Mouse (Mus musculus) embryonic facial prominence, embryonic 13.5 days (tissue): ENCODE measurements around the gene Col8a2. TPM values are rescaled to one million over a fixed set of nuclear protein-coding genes. Genes with fewer than 3 reads are reported as not detected.

Source experiments
- ATAC-seq: fragments of 200-750 bp; cut with Nextera tagmentation; 2 replicates; pipeline ENCODE4 v1.8.0; 2017; ENCODE audit warnings: low read depth; ENCODE audit not compliant: insufficient number of reproducible peaks, insufficient read depth, low FRiP score, low TSS enrichment
- H3K27ac ChIP-seq: fragments of 300-500 bp; sonication (generic); 2 replicates; pipeline ENCODE4 v1.5.1; 2015; ENCODE audit warnings: moderate library complexity, mild to moderate bottlenecking, inconsistent platforms
- H3K27me3 ChIP-seq: fragments of 300-500 bp; sonication (generic); 2 replicates; pipeline ENCODE4 v1.6.1; 2015; ENCODE audit warnings: mild to moderate bottlenecking, inconsistent platforms
- H3K36me3 ChIP-seq: fragments of 300-500 bp; sonication (generic); 2 replicates; pipeline ENCODE4 v1.6.1; 2015; ENCODE audit warnings: mild to moderate bottlenecking, inconsistent platforms
- H3K4me1 ChIP-seq: fragments of 300-500 bp; sonication (generic); 2 replicates; pipeline ENCODE4 v1.6.1; 2015; ENCODE audit warnings: inconsistent platforms
- H3K4me2 ChIP-seq: fragments of 300-500 bp; sonication (generic); 2 replicates; pipeline ENCODE4 v1.6.1; 2015; ENCODE audit warnings: moderate library complexity, mild to moderate bottlenecking, inconsistent platforms
- H3K4me3 ChIP-seq: fragments of 300-500 bp; sonication (generic); 2 replicates; pipeline ENCODE4 v1.5.1; 2015; ENCODE audit warnings: mild to moderate bottlenecking, inconsistent platforms
- H3K9ac ChIP-seq: fragments of 300-500 bp; sonication (generic); 2 replicates; pipeline ENCODE4 v1.6.1; 2015; ENCODE audit warnings: mild to moderate bottlenecking, inconsistent platforms
- H3K9me3 ChIP-seq: fragments of 300-500 bp; sonication (generic); 2 replicates; pipeline ENCODE4 v1.6.1; 2016; ENCODE audit warnings: inconsistent platforms
- WGBS: fragments of 180-500 bp; shearing (Covaris S2); methylation state at CpG from one replicate; pipeline ENCODE4 v1.1.7; 2015; ENCODE audit warnings: mixed read lengths; 5-methylcytosine and 5-hydroxymethylcytosine counted together
- polyA plus RNA-seq: library from polyadenylated mRNA; unstranded; fragments of >200 nt; fragmentation: Nextera tagmentation; extraction: Ambion mirVana; gene quantifications from 2 replicates; pipeline ENCODE4 v1.2.1, GENCODE M21; 2015

Gene Col8a2
- polyA plus RNA-seq, 1 experiment from 2014 or later, result 33.9 TPM

DNA sequence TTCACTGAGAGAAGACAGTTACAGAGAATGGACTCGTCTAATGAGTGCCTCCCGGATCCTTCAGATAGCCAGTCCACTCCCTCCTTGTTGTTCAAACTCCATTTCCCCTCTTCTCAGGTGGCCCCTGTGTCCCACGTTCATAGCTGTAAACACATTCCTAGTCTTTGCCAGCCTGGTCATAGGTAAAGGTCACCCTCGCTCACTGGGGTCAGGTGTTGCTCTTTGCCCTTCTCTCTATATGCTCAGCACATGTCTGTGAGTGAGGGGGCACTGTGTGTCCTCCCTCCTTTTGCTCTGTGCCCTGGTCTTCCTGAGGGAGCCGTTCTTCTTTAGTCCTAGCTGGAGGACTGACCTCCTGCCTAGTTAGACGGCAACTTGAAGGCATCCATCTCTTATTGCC lies 33.2 kb downstream of the Col8a2 start:
- H3K36me3 ChIP-seq, result peaks cover 37% of the 10 kb centered on the region
- peaks cover 42% of the 10 kb centered on the region for H3K4me1 ChIP-seq
- H3K4me2 ChIP-seq, result peak overlapping the region; percentile 85; the same call in 1 of the 2 replicates
- H3K9ac ChIP-seq, result no peak overlapping the region
- peaks cover 12% of the 10 kb centered on the region for H3K27me3 ChIP-seq
- H3K4me3 ChIP-seq, result no peak overlapping the region
- H3K27ac ChIP-seq, result no peak overlapping the region
- no peak for ATAC-seq
- no peaks in the 10 kb centered on the region for H3K9me3 ChIP-seq
- 91% methylated on average over 6 of the region's 6 CpGs for WGBS

DNA sequence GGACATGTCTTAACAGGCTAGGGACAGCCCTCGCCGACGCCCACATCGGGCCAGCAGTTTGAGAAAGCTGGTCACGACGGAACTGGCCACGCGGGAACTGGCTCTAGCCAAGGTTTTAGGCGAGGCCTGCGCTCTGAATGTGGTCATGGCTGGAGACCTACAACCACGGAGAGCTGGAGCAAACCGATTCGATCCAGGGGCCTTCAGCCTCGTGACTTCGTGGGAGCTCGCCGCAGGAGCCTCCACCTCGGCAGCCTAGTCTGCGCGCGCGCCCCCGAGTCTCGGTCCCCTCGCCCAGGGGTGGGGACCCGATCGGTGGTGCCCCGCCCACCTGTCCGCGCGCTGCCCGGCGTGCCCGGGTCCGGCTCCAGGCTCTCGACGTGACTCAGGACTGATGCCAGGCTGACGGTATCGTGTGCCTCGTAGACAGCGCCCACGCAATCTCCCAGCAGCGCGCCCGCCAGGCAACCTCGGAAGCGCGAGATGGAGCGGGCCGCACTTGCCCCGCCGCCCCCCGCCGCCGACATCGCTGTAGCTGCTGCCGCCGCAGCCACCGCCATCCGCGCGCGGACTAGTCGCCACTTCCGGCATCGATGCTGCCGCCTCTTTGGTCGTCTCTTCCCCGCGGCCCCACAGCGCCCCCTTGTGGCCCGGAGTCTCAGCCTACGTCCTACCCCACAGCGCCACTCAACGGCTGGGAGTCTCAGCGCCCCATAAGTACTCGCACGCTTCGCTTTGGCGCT lies 34.7 kb downstream of the Col8a2 start, which contains the start of gene Adprhl2:
Gene Adprhl2 (minus strand): TSS at position 593 of the 743 bp plus-strand sequence.
- Histone ChIP-seq H3K4me3 (peak within 1 kb of the TSS; percentile 83), H3K27ac (peak within 1 kb of the TSS; percentile 71), H3K27me3 (peaks cover 13% of the 10 kb centered on the region), H3K4me1 (peaks cover 38% of the 10 kb centered on the region), H3K9me3 (no peaks in the 10 kb centered on the region), H3K4me2 (peak within 1 kb of the TSS; percentile 85), H3K36me3 (peaks cover 28% of the 10 kb centered on the region), H3K9ac (peak within 1 kb of the TSS; percentile 91)
- under 1% methylated on average over 78 of the region's 80 CpGs for WGBS
- peak; percentile 59; the same call in 1 of the 2 replicates for ATAC-seq

DNA sequence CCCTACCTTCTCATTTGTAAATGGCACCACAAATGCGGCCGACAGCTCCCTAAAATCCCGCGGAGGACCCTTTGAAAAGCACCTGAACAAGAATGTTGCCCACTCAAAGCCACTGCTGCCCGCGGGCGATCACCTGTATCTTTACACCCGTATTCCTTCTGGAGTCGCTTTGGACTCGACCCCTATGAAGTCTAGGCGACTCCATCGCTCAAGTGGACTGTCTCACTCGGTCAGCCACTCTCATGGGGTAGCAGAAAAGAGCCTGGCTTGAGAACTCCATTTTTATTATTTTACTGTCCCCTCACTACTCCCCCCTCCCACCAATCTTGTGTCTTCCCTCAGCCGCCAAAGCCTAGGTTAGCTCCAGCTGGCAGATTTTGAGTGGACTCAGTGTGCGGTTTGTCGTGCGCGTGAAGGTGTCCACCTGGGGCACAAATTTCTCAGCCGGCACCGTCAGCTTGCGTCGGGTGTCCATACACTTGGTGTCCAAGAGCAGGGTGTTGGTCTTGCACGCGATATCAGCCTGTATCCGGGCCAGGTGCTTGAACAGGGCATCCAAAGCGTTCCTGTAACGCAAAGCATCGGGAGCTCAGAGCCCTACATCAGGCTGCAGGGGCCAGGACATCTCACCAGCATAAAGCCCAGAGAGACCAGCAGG lies 35.4 kb downstream of the Col8a2 start:
- no peak for ATAC-seq
- H3K4me2 ChIP-seq, result peak overlapping the region; percentile 85
- H3K9me3 ChIP-seq, result no peaks in the 10 kb centered on the region
- 54% methylated on average over 28 of the region's 28 CpGs for WGBS
- peaks cover 13% of the 10 kb centered on the region for H3K27me3 ChIP-seq
- H3K9ac ChIP-seq, result peak overlapping the region; percentile 51; the same call in 1 of the 2 replicates
- H3K4me3 ChIP-seq, result peak overlapping the region; percentile 83
- H3K27ac ChIP-seq, result no peak overlapping the region
- H3K36me3 ChIP-seq, result peaks cover 21% of the 10 kb centered on the region
- peaks cover 36% of the 10 kb centered on the region for H3K4me1 ChIP-seq

DNA sequence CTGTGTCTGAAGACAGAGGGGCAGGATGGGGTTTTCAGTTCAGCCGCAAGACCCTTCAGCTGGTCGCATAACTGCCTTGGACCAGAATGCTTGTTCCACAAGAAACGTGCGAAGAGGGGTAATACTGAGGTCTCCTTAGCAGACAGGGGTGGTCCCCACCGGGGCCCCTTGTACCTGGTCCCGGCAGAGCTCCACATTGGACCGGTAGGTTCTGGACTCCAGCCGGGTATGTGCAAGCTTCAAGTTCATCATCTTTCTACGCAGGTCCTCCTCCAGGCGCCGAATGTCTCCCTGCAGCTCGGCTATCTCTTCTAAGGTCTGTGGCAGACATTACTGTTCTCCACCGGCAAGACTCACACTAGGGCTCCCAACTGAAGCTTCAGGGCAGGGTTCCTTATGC lies 36.1 kb downstream of the Col8a2 start:
- WGBS, result 97% methylated on average over 13 of the region's 13 CpGs
- no peak overlapping the region for H3K4me2 ChIP-seq
- no peak for ATAC-seq
- H3K36me3 ChIP-seq, result peaks cover 14% of the 10 kb centered on the region
- H3K4me1 ChIP-seq, result peaks cover 36% of the 10 kb centered on the region
- H3K27me3 ChIP-seq, result peaks cover 13% of the 10 kb centered on the region
- no peaks in the 10 kb centered on the region for H3K9me3 ChIP-seq
- H3K4me3 ChIP-seq, result no peak overlapping the region
- H3K27ac ChIP-seq, result no peak overlapping the region
- no peak overlapping the region for H3K9ac ChIP-seq

DNA sequence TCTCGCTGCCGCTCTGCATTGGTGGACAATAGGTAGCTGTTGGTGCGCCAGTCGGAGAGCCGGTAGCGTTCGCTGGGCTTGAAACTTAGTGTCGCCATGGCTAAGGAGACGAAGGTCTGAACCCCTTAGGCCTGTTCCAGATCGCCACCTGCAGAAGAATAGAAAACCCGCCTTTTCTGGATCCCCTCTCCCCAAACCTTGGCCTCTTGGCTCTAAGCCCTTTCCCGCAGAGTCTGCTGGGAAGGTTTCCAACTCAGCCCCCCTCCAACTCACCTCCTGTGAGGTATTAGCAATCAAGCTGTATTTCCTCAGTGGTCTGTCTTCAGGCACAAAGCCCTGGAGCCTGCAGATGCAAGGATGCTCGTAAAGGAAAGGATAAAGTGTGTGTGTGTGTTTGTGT lies 38.3 kb downstream of the Col8a2 start:
- peak overlapping the region; percentile 54 for H3K9ac ChIP-seq
- H3K4me3 ChIP-seq, result peak overlapping the region; percentile 29
- peaks cover 13% of the 10 kb centered on the region for H3K27me3 ChIP-seq
- H3K4me2 ChIP-seq, result peak overlapping the region; percentile 58
- H3K27ac ChIP-seq, result peak overlapping the region; percentile 68
- H3K9me3 ChIP-seq, result no peaks in the 10 kb centered on the region
- 23% methylated on average over 13 of the region's 13 CpGs for WGBS
- peaks cover 33% of the 10 kb centered on the region for H3K4me1 ChIP-seq
- ATAC-seq, result 0 out of 2 replicates have a peak, but pooled peaks have one; percentile 1
- H3K36me3 ChIP-seq, result 0 out of 2 replicates have a peak, but pooled peaks cover 1% of the 10 kb centered on the region

DNA sequence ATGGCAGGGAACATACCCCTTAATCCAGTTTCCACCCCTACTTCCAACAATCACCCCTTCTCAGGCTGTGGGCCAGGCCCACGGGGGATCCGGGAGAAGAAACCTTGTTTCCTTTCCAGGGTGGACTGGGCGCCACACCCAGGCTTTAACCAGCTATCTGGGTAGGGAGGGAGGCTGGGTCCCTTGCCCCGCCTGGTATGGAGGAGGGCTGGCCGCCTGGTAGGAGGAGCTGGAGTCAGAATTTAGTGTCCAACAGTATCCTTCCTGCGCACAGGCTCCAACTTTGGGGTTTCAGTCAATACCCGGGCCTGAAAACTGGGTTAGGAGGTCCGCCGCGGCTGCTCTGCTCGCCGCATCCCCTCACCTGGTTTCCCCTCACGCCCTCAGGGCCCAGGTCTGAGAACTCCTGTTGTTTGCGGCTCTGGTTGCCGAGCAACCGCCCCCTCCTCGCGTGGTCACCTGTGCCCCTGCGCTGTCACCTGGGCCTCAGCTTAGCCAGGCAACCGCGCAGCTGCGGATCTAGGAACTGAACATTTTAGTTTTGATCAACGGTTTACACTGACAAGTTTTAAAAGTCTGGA lies 38.8 kb downstream of the Col8a2 start, which contains the start of gene Tekt2:
Gene Tekt2 (minus strand): TSS at position 408 of the 581 bp plus-strand sequence.
- Histone ChIP-seq H3K4me3 (peak within 1 kb of the TSS; percentile 29), H3K9me3 (no peaks in the 10 kb centered on the region), H3K27ac (peak within 1 kb of the TSS; percentile 68), H3K4me1 (peaks cover 28% of the 10 kb centered on the region), H3K9ac (peak within 1 kb of the TSS; percentile 54), H3K4me2 (peak within 1 kb of the TSS; percentile 58), H3K36me3 (no peaks in the 10 kb centered on the region), H3K27me3 (peaks cover 13% of the 10 kb centered on the region)
- peak; percentile 34; the same call in 1 of the 2 replicates for ATAC-seq
- WGBS, result 5% methylated on average over 23 of the region's 23 CpGs

DNA sequence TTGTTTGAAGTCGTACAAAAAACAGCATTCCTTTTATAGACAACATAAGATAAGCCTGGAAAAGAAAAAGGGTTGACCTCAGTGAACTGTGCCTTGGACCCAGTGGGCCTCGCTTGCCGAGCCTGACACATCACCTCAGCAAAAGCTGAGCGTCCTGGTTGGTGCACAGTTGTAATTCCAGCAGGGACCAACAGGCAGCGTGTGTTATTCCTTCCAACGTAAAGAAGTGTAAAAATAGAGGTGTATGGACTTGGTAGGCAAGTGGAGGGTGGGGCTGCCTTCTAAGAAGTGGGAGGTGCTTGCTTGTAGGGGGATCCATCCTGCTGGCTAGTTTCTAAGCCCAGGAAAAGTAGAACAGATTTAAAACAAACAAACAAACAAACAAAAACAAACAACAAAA lies 39.4 kb downstream of the Col8a2 start:
- 20% methylated on average over 6 of the region's 6 CpGs for WGBS
- H3K27ac ChIP-seq, result no peak overlapping the region
- H3K4me1 ChIP-seq, result peaks cover 22% of the 10 kb centered on the region
- H3K9ac ChIP-seq, result no peak overlapping the region
- ATAC-seq, result no peak
- H3K4me3 ChIP-seq, result no peak overlapping the region
- H3K4me2 ChIP-seq, result no peak overlapping the region
- no peaks in the 10 kb centered on the region for H3K36me3 ChIP-seq
- no peaks in the 10 kb centered on the region for H3K9me3 ChIP-seq
- H3K27me3 ChIP-seq, result peaks cover 13% of the 10 kb centered on the region

DNA sequence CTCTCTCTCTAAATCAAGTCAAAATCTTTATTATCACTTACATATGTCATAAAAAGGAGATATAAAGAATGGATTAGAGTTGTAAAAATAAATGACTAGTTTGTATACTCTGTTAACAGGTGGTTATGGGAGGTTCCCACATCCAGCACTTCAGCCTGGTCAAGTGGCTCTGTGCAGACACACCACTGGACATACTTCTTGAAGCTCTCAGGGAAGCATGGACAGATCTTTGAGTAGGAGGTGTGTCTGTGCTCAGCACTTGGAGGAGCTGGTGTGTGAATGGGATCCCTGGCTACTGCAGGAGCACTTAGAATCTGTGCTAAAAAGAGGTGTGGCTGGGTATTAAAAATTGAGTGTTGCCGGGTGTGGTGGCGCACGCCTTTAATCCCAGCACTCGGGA lies 43.7 kb downstream of the Col8a2 start:
- ATAC-seq, result no peak
- 95% methylated on average over 4 of the region's 4 CpGs for WGBS
- H3K27ac ChIP-seq, result no peak overlapping the region
- no peaks in the 10 kb centered on the region for H3K9me3 ChIP-seq
- peaks cover 4% of the 10 kb centered on the region for H3K4me1 ChIP-seq
- no peak overlapping the region for H3K4me2 ChIP-seq
- no peaks in the 10 kb centered on the region for H3K27me3 ChIP-seq
- no peak overlapping the region for H3K4me3 ChIP-seq
- peaks cover 6% of the 10 kb centered on the region; the same call in 1 of the 2 replicates for H3K36me3 ChIP-seq
- H3K9ac ChIP-seq, result no peak overlapping the region

DNA sequence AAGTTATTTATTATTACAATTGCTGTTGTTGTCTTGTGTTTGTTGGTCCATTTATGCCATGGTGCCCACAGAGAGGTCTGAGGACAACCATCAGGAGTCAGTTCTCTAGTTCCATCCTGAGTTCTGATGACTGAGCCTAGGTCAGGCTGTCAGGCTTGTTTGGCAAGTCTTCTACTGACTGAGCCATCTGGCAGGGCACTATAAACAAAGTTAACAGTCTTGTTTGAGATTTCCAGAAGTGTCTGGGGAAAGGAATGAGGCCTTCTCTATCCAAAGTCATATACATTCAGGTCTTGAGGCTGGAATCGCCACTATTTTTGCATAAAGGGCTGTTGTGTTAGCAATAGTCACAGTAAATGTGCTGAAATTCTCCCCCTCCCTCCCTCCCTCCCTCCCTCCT lies 45.2 kb downstream of the Col8a2 start:
- H3K36me3 ChIP-seq, result peaks cover 6% of the 10 kb centered on the region; the same call in 1 of the 2 replicates
- no peak overlapping the region for H3K4me2 ChIP-seq
- H3K9me3 ChIP-seq, result no peaks in the 10 kb centered on the region
- H3K4me1 ChIP-seq, result no peaks in the 10 kb centered on the region
- no peak overlapping the region for H3K4me3 ChIP-seq
- no peaks in the 10 kb centered on the region for H3K27me3 ChIP-seq
- H3K27ac ChIP-seq, result no peak overlapping the region
- 83% methylated on average over 1 of the region's 1 CpGs for WGBS
- ATAC-seq, result no peak
- H3K9ac ChIP-seq, result no peak overlapping the region

DNA sequence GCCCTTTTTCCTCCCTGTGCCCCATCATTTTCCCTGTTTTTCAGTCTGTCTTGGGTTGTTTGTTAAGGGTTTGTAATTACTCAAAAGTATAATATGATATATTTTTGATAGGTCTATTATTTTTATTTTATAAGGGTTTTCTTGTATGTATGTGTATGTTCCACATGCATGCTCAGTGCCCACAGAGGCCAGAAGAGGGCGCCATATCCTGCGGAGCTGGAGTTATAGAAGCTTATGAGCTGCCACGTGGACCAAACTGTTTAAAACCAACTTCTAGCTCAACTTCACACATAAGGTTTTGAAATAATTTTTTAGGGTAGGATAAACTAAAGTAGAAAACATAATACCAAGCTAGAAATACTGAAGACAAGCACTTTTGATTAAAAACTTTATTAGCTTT lies 45.8 kb downstream of the Col8a2 start:
- Histone ChIP-seq H3K9me3 (no peaks in the 10 kb centered on the region), H3K27ac (no peak overlapping the region), H3K4me2 (no peak overlapping the region), H3K4me1 (no peaks in the 10 kb centered on the region), H3K9ac (no peak overlapping the region), H3K4me3 (no peak overlapping the region), H3K27me3 (no peaks in the 10 kb centered on the region), H3K36me3 (peaks cover 6% of the 10 kb centered on the region; the same call in 1 of the 2 replicates)
- no peak for ATAC-seq
- WGBS, result 51% methylated on average over 3 of the region's 3 CpGs

DNA sequence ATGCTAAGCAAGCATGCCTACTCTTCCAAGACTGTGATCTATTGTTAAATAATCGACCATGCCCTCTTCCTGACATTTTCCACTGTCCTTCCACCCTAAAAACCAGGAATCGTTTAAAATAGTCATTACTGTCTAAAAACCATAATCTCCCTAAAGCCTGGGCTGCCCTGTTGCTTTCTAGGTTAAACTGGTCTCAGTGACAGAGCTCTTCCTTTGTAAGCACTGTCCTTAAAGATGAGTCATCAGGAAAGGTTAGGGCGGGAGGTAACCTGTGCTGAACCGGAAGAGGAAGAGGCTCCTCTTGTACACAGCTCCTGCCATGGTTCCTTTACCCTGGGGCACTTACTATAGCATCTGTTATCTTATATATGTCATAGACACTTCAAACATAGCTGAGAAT lies 52.9 kb downstream of the Col8a2 start:
- Histone ChIP-seq H3K9me3 (no peaks in the 10 kb centered on the region), H3K4me3 (no peak overlapping the region), H3K27me3 (no peaks in the 10 kb centered on the region), H3K4me1 (peaks cover 3% of the 10 kb centered on the region; the same call in 1 of the 2 replicates), H3K9ac (no peak overlapping the region), H3K36me3 (peaks cover 10% of the 10 kb centered on the region), H3K4me2 (no peak overlapping the region), H3K27ac (no peak overlapping the region)
- WGBS, result 55% methylated on average over 4 of the region's 4 CpGs
- no peak for ATAC-seq
